In the genomic region with DNA sequence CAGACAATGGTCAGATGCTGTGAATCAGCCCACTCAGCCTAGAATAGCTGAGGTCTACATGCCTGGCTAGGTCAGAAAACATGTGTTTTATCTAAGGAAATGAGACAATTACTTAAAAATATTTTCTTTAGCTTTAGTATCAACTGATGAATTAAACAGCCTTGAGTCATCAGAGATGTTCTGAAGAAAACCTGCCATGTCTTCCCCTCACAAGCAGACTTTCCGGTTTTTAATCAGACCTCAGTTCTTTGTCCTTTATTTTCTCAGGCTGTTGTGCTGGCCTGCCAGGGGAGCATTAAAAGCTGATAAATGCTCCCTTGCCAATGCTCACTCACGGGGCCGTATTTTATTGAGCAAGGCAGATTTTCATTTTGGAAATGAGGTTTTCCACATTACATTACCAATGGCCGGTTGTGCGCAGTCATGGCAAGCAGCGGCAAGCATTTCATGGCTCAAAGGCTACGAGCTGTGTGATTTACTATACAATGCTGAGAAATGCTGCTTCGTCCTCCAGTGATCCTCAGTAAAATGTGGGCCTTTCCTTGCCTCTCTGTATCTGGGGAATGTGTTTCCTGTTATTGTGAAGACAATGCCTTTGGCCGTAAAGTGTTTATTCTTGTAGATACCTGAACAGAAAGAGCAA, we compare ENCODE assay signal across 9 mouse cellular contexts.
DNase-seq lines count a peak whose midpoint lies in the region; ATAC-seq and TF ChIP-seq lines count a peak whose summit lies in the region.
"Had no signal": no experiment of that assay in that cellular context is flagged by ENCODE, and none has a peak within 500 bp of the region (broad histone marks: within the 10 kb centered on the region; RNA-seq: fewer than 3 reads in every experiment).

No protein-coding gene starts in this region.

- H3K9me3 ChIP-seq in embryonic facial prominence, embryonic 15.5 days (replicated peaks), result no peaks in the 10 kb centered on the region
- H3K9me3 ChIP-seq in hindbrain, embryonic 15.5 days, result no peaks in the 10 kb centered on the region
- H3K9me3 ChIP-seq: G1E had no signal

- no peak for DNase-seq in layer of hippocampus, adult 2 months (ENCODE audit: low spot score in 2 of 2)
- DNase-seq in layer of hippocampus, adult 18-20 months (ENCODE audit: low spot score in 2 of 2), result no peak
- DNase-seq in spleen, postnatal 36 days (ENCODE audit: low spot score in 2 of 2), result no peak
- DNase-seq in frontal cortex, postnatal 10 days (ENCODE audit: low spot score in 2 of 2), result no peak
- DNase-seq in left cerebral cortex, postnatal 25 days (ENCODE audit: low spot score in 2 of 2), result no peak

- no peak for TF ChIP-seq CTCF in layer of hippocampus, adult 2 months (conservative IDR thresholded peaks at IDR 0.05)

- H3K79me2 ChIP-seq in myocyte (ENCODE audit: control insufficient read depth, insufficient read depth), result no peaks in the 10 kb centered on the region

- 60% methylated on average over 9 of the region's 9 CpGs for WGBS in embryonic facial prominence, embryonic 15.5 days
- 39% methylated on average over 9 of the region's 9 CpGs for WGBS in hindbrain, embryonic 15.5 days

- no peak overlapping the region for H3K9ac ChIP-seq in embryonic facial prominence, embryonic 15.5 days
- H3K9ac ChIP-seq in hindbrain, embryonic 15.5 days, result no peak overlapping the region

- no peak overlapping the region for H3K4me2 ChIP-seq in embryonic facial prominence, embryonic 15.5 days (replicated peaks)
- H3K4me2 ChIP-seq in hindbrain, embryonic 15.5 days, result no peak overlapping the region
- H3K4me2 ChIP-seq in myocyte (ENCODE audit: low read depth), result peak overlapping the region; percentile 24

- no peak for TF ChIP-seq POLR2A in myocyte (IDR thresholded peaks at IDR 0.05; ENCODE audit: insufficient read length, low read depth)

- H3K27me3 ChIP-seq in embryonic facial prominence, embryonic 15.5 days, result no peaks in the 10 kb centered on the region
- no peaks in the 10 kb centered on the region for H3K27me3 ChIP-seq in hindbrain, embryonic 15.5 days
- no peaks in the 10 kb centered on the region for H3K27me3 ChIP-seq in myocyte (ENCODE audit: control insufficient read depth, insufficient read depth, insufficient read length)

- no peak overlapping the region for H3ac ChIP-seq in myocyte (ENCODE audit: control insufficient read depth, insufficient read length)

- H3K4me1 ChIP-seq in embryonic facial prominence, embryonic 15.5 days, result peaks cover 12% of the 10 kb centered on the region; the same call in 1 of the 2 replicates
- peaks cover 12% of the 10 kb centered on the region for H3K4me1 ChIP-seq in hindbrain, embryonic 15.5 days (replicated peaks)

- intact Hi-C loops in left cerebral cortex, postnatal 25 days (cut with DNase I), result no loop called here

- ATAC-seq in embryonic facial prominence, embryonic 15.5 days (ENCODE audit: insufficient number of reproducible peaks, low FRiP score, low TSS enrichment, low read depth), result no peak
- peak; percentile 49; the same call in 1 of the 2 replicates for ATAC-seq in hindbrain, embryonic 15.5 days (ENCODE audit: low FRiP score, low read depth)

- H3K36me3 ChIP-seq in embryonic facial prominence, embryonic 15.5 days, result no peaks in the 10 kb centered on the region
- H3K36me3 ChIP-seq in hindbrain, embryonic 15.5 days, result no peaks in the 10 kb centered on the region
- peaks cover 9% of the 10 kb centered on the region for H3K36me3 ChIP-seq in myocyte (ENCODE audit: control insufficient read depth, insufficient read depth)
- H3K36me3 ChIP-seq: G1E had no signal

- H3K27ac ChIP-seq in layer of hippocampus, adult 2 months, result peak overlapping the region; percentile 15; the same call in 1 of the 2 replicates
- H3K27ac ChIP-seq in embryonic facial prominence, embryonic 15.5 days (replicated peaks), result peak overlapping the region; percentile 40; the same call in 1 of the 2 replicates
- peak overlapping the region; percentile 68 for H3K27ac ChIP-seq in hindbrain, embryonic 15.5 days (replicated peaks)

- no peak overlapping the region for H3K4me3 ChIP-seq in layer of hippocampus, adult 2 months
- H3K4me3 ChIP-seq in embryonic facial prominence, embryonic 15.5 days (replicated peaks), result no peak overlapping the region
- H3K4me3 ChIP-seq in hindbrain, embryonic 15.5 days, result no peak overlapping the region
- no peak overlapping the region for H3K4me3 ChIP-seq in myocyte

TF ChIP-seq in myocyte, 11 proteins besides CTCF, POLR2A, EP300 and RAD21:
- TF ChIP-seq USF1 (IDR thresholded peaks at IDR 0.05; ENCODE audit: low read depth) (no peak), MYOG (IDR thresholded peaks at IDR 0.05; ENCODE audit: control insufficient read depth in 1 of 3, insufficient read depth in 1 of 3, insufficient read length in 2 of 3, low read depth in 2 of 3) (no peak)

Comparison
In these comparisons a context has a peak if more than half of its experiments do, and no peak if none do; other contexts are left out.
1. H3K27ac ChIP-seq: peak in every context shown above with its lines; median percentile 68 in hindbrain, embryonic 15.5 days; 40 in embryonic facial prominence, embryonic 15.5 days; 15 in layer of hippocampus, adult 2 months.